Mouse (Mus musculus): ENCODE measurements at regions not wholly inside any gene's neighbourhood (a gene's known extent, or its start where the extent isn't known, plus 50 kb on each side); places are given as distances from the start of the nearest gene placed in this dataset.
"Not testable (repeated sequence)": the region's sequence is repeated elsewhere in the genome, so short reads cannot be mapped to it uniquely, and the experiment has no call there.

DNA sequence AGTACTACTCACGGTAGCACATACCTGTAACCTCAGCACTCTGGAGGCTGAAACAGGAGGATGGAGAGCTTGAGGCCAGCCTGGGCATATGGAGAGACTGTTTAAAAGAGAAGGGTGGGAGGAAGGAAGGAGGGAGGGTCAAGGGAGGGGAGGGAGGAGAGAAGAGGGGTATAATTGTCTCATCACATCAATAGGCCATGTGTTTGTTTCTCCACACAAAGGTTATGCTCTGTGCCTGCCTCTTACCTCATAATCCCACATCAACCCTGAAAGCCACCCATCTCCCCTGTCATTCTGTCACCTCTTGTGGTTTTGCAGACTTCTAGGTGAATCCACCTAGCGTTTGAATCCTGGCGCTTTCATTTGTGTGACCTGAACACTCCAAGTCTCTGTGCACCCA is 210.3 kb downstream of the Trim29 start:
- DNase-seq (ENCODE audit: low spot score): no peak

- no peak for DNase-seq (ENCODE audit: low spot score)
Measured at GRCm38 (mm10) chr9:43524947-43525565, 214.4 kb downstream of the Trim29 start.

- no peak for DNase-seq (ENCODE audit: low spot score)
Measured at GRCm38 (mm10) chr9:43532187-43532586, 211.6 kb upstream of the Nectin1 start.

GRCm38 (mm10) chr9:43535967-43536366 is 207.8 kb upstream of the Nectin1 start:
- DNase-seq (ENCODE audit: low spot score): no peak

DNA sequence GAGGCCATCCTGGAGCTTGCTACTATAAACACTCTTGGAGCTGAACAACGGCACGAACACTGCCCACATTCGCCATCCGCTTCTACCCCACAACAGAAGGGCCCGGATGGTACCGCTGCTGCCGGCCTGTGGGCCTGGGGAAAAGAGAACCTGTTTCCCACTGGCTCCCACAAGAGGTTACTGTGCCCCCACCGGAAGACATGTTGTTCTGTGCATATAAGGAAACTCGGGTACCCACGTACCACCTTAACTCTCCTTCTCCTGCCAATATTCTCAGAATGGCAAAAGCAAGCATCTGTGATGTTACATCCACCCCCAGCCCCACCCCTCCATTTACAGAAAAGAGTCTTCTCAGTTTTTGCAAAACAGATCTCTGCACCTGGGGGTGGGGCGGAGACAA is 206.7 kb upstream of the Nectin1 start:
- no peak for DNase-seq (ENCODE audit: low spot score)

GRCm38 (mm10) chr9:43540131-43540530 is 203.7 kb upstream of the Nectin1 start:
- no peak for DNase-seq (ENCODE audit: low spot score)

DNA sequence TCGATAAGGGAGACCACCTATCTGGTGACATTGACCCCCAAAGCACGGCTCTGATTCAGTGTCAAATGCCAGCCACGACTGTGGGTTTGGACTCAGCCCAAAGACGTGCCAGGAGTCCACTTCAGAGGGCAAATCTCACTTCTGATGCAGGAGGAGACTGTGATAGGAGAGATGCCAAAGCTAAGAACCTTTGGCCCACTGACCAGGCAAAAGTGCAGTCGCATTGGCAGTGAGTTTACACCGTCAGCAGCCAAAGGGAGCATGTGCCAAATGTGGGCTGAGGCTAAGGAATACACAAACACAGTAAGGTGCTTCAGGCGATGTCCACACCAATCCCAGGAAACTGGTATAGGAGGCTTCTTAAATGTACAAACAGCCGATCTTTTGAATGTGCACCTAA is 202.6 kb upstream of the Nectin1 start:
- no peak for DNase-seq (ENCODE audit: low spot score)

DNA sequence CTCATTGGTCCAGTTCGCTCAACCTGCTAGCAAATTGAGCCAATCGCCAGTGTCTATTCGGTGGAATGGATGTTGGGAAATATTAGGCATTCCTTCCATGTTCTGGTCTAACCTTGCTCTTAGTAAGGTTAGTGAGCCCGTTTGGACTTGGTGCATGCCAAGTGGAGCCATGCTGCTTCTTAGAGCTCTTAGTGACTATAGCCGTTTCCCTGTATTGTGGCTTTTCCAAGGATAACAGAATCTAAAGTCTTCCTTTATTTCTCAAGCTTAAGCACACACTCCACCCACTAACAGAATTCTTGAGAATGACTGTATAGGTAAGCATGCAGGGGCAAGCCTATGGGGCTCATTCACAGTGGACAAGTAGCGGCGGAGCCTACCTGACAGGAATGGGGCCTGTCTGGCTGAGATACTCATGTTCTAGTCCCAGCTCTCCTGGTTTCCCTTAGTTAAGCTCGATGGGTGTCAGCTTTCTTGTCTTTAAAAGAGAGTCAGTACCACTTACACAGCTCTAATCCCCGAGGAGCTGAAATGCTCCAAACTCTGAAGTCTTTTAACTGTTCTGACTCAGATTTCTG is 201.6 kb upstream of the Nectin1 start:
- no peak for DNase-seq (ENCODE audit: low spot score)

- peak; percentile 69 for DNase-seq (ENCODE audit: low spot score)
Measured at GRCm38 (mm10) chr9:43545081-43545565, 198.7 kb upstream of the Nectin1 start.

GRCm38 (mm10) chr9:43548883-43549282 is 194.9 kb upstream of the Nectin1 start:
- no peak for DNase-seq (ENCODE audit: low spot score)

DNA sequence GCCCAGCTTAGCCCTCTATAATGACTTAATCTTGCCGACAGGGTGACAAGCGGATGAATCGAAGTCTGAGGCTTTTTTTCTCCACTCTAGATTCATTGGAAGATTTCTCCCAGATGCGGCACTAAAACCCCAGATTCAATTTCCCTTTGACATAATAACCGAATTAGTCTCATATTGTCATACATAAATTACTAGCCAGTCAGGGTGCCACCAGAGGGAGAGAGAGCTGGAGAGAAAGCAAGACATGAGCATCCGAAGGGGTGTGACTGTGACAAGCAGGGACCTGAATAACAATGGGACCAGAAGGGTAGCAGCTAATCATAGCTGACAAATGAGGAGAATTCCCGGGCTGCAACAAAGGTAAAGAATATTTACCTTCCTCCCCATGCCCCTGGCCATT is 194.5 kb upstream of the Nectin1 start:
- DNase-seq (ENCODE audit: low spot score): no peak

GRCm38 (mm10) chr9:43552758-43553157 is 191.0 kb upstream of the Nectin1 start:
- DNase-seq (ENCODE audit: low spot score): not testable (repeated sequence)

DNA sequence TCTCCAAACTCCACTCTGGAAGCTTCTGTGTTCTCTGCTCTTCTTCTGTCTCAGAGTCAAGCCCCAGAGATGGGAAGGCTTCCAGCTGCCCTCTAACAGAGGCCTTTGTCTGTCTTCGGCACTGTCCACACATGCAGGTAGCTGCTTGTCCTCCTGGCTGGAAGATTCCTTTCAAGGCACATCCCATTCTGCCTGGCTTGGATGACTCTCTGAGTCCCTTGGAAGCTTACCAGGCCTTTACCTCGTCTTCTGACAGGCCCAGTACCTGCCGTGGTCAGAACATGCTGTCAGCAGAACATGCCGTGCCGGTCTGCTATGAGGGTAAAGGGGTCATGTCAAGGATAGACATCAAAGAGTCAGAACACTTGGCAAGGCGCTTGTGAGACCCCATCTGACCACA is 181.8 kb upstream of the Nectin1 start:
- no peak for DNase-seq (ENCODE audit: low spot score)

GRCm38 (mm10) chr9:43564239-43564906 is 179.4 kb upstream of the Nectin1 start:
- DNase-seq (ENCODE audit: low spot score): no peak

DNA sequence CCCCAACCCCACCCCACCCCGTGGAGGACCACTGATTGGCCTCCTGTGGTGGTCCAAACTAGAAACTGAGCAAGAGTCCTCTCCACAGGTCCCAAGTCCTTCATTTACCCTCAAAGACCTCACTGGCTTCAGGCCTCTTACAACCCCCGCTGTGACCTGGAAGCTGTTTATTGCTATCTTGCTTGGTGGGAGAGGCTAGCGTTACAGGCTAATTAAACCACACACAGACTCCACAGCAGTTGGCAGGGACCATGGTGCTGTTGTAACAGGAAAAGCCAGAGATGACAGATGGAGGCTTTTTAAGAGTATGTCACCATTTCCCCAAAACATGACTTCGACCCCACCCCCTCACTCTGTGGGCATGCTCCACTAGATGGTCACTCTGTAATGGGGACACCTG is 174.9 kb upstream of the Nectin1 start:
- no peak for DNase-seq (ENCODE audit: low spot score)

DNA sequence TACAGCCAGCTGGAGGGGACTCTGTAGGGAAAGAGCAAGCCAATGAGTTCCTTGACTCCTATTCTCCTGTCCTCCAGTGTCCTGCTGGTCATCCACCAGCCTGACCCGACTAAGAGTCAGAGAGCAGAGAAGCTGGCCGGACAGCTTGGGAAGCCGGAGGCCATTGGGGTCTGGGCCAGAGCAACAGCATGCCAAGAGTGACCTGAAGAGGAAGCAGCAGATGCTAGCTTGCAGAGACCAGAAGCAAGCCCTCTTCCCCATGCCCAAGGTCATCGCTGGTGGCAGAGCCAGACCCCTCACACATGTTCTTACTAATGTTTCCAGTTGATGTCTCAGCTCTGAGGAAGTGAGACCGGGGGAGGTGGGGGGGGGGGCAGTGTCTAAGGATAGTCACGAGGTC is 172.7 kb upstream of the Nectin1 start:
- DNase-seq (ENCODE audit: low spot score): peak; percentile 47

- no peak for DNase-seq (ENCODE audit: low spot score)
Measured at GRCm38 (mm10) chr9:43575659-43576058, 168.1 kb upstream of the Nectin1 start.

DNA sequence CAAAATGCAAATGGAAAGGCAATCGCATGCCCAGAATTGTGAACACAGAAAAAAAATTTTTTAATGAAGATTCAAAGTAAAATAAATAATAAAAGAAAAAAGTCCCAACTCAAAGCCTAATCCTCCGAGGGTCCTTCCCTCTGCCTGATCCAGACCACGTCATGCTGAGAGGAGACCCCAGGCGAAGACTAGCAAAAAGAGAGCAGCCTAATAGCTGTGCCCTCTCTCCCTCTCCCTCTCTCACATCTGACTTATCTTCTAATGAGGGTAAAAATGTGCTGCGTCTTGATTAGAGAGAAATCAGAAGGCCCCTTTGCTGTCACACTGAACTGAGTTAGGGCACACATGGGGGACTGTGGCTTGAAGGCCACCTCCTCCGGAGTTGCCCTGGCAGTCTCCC is 163.1 kb upstream of the Nectin1 start:
- no peak for DNase-seq (ENCODE audit: low spot score)

GRCm38 (mm10) chr9:43585616-43586015 is 158.2 kb upstream of the Nectin1 start:
- DNase-seq (ENCODE audit: low spot score): no peak

- no peak for DNase-seq (ENCODE audit: low spot score)
Measured at GRCm38 (mm10) chr9:43593236-43593635, 150.5 kb upstream of the Nectin1 start.

- no peak for DNase-seq (ENCODE audit: low spot score)
Measured at GRCm38 (mm10) chr9:43594814-43595213, 149.0 kb upstream of the Nectin1 start.

GRCm38 (mm10) chr9:43595461-43595860 is 148.3 kb upstream of the Nectin1 start:
- no peak for DNase-seq (ENCODE audit: low spot score)

GRCm38 (mm10) chr9:43600396-43600795 is 143.4 kb upstream of the Nectin1 start:
- DNase-seq (ENCODE audit: low spot score): no peak

- no peak for DNase-seq (ENCODE audit: low spot score)
Measured at GRCm38 (mm10) chr9:43617632-43618031, 126.2 kb upstream of the Nectin1 start.
